ENCODE assay signal across 8 mouse cellular contexts in the genomic region with DNA sequence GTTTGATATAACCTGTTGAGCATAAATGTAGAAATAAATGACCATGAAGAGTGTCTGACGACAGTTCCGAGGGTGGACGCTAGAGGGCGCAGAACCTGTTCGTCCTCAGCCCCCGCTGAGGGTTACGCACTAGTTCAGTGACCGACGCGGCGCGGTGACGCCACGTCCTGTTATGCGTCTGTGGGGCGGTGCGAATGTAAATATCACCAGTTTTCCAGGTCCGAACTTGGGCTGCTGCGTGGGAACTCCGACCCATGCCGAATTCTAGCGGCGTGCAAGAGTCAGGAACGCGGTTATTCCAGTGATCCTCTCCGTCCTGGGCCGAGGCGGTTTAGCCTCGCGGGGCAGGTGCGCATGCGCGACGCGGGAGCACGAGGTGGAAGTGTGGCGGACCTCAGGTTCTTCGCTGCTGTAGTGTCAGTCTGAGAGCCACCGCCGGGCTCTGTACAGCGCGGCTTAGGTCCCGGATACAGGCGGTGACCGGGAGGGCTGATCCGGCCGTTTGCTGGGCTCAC. TPM values are rescaled to one million over a fixed set of nuclear protein-coding genes. Genes with fewer than 3 reads are reported as not detected.
A peak's percentile ranks its signal among the peaks of the same experiment; 100 is the strongest.
DNase-seq lines count a peak whose midpoint lies in the region; ATAC-seq and TF ChIP-seq lines count a peak whose summit lies in the region.

A gene (plus strand): TSS at position 203 of the 515 bp plus-strand sequence.

- under 1% methylated on average over 47 of the region's 47 CpGs for WGBS in bone marrow, adult 2 months
- under 1% methylated on average over 47 of the region's 47 CpGs for WGBS in embryonic facial prominence, embryonic 15.5 days
- under 1% methylated on average over 47 of the region's 47 CpGs for WGBS in heart, embryonic 10.5 days
- under 1% methylated on average over 47 of the region's 47 CpGs for WGBS in kidney, embryonic 15.5 days

- peaks cover 3% of the 10 kb centered on the region for H3K4me1 ChIP-seq in bone marrow, adult 2 months (ENCODE audit: control insufficient read depth, insufficient read depth, low read length)
- H3K4me1 ChIP-seq in embryonic facial prominence, embryonic 15.5 days: peaks cover 15% of the 10 kb centered on the region
- peaks cover 12% of the 10 kb centered on the region for H3K4me1 ChIP-seq in heart, embryonic 10.5 days
- peaks cover 16% of the 10 kb centered on the region for H3K4me1 ChIP-seq in kidney, embryonic 15.5 days

- H3K4me3 ChIP-seq in bone marrow, adult 2 months (replicated peaks; ENCODE audit: control insufficient read depth, low read depth, low read length): peak within 1 kb of the TSS; percentile 76
- H3K4me3 ChIP-seq in embryonic facial prominence, embryonic 15.5 days (replicated peaks): peak within 1 kb of the TSS; percentile 81
- peak within 1 kb of the TSS; percentile 83 for H3K4me3 ChIP-seq in heart, embryonic 10.5 days
- H3K4me3 ChIP-seq in kidney, embryonic 15.5 days (replicated peaks): peak within 1 kb of the TSS; percentile 82

- H3K27me3 ChIP-seq in embryonic facial prominence, embryonic 15.5 days: no peaks in the 10 kb centered on the region
- no peaks in the 10 kb centered on the region for H3K27me3 ChIP-seq in heart, embryonic 10.5 days (ENCODE audit: insufficient read depth, poor library complexity, severe bottlenecking)
- H3K27me3 ChIP-seq in kidney, embryonic 15.5 days: no peaks in the 10 kb centered on the region

- peak within 1 kb of the TSS; percentile 70 for H3K27ac ChIP-seq in bone marrow, adult 2 months (ENCODE audit: control insufficient read depth, insufficient read depth, low read depth, low read length, poor library complexity)
- H3K27ac ChIP-seq in embryonic facial prominence, embryonic 15.5 days (replicated peaks): peak within 1 kb of the TSS; percentile 99
- H3K27ac ChIP-seq in heart, embryonic 10.5 days: peak within 1 kb of the TSS; percentile 97
- H3K27ac ChIP-seq in kidney, embryonic 15.5 days: peak within 1 kb of the TSS; percentile 99

- TF ChIP-seq CTCF in bone marrow, adult 2 months (IDR thresholded peaks at IDR 0.05; ENCODE audit: control insufficient read depth, insufficient read depth, low read length): peak; percentile 99

- peaks cover 16% of the 10 kb centered on the region for H3K36me3 ChIP-seq in embryonic facial prominence, embryonic 15.5 days
- H3K36me3 ChIP-seq in heart, embryonic 10.5 days: peaks cover 18% of the 10 kb centered on the region
- peaks cover 18% of the 10 kb centered on the region for H3K36me3 ChIP-seq in kidney, embryonic 15.5 days

- peak within 1 kb of the TSS; percentile 69 for H3K4me2 ChIP-seq in embryonic facial prominence, embryonic 15.5 days (replicated peaks)
- peak within 1 kb of the TSS; percentile 81 for H3K4me2 ChIP-seq in kidney, embryonic 15.5 days

- peak within 1 kb of the TSS; percentile 82 for H3K9ac ChIP-seq in embryonic facial prominence, embryonic 15.5 days
- H3K9ac ChIP-seq in kidney, embryonic 15.5 days: peak within 1 kb of the TSS; percentile 74

- DNase-seq in 416B (ENCODE audit: low read depth): peak; percentile 96
- peak; percentile 97 for DNase-seq in heart, embryonic 10.5 days (ENCODE audit: low spot score)
- DNase-seq in liver: peak; percentile 94
- peak; percentile 92 to 98 for DNase-seq in spleen, postnatal 4 days (ENCODE audit: low spot score in 2 of 2)

- no peaks in the 10 kb centered on the region for H3K9me3 ChIP-seq in embryonic facial prominence, embryonic 15.5 days (replicated peaks)
- H3K9me3 ChIP-seq in heart, embryonic 10.5 days: no peaks in the 10 kb centered on the region
- no peaks in the 10 kb centered on the region for H3K9me3 ChIP-seq in kidney, embryonic 15.5 days (replicated peaks)

- peak; percentile 39; the same call in 1 of the 2 replicates for TF ChIP-seq POLR2A in bone marrow, adult 2 months (IDR thresholded peaks at IDR 0.05; ENCODE audit: borderline replicate concordance, control insufficient read depth, low read depth, low read length)

- peak; percentile 93 for ATAC-seq in embryonic facial prominence, embryonic 15.5 days (ENCODE audit: insufficient number of reproducible peaks, low FRiP score, low TSS enrichment, low read depth)
- peak; percentile 97 for ATAC-seq in kidney, embryonic 15.5 days (replicated peaks; ENCODE audit: low FRiP score)
- ATAC-seq in monocyte, adult 5-6 weeks (replicated peaks; ENCODE audit: insufficient number of reproducible peaks, low FRiP score, low TSS enrichment, poor library complexity, severe bottlenecking): peak; percentile 96

RNA-seq across cellular contexts. Expression of the gene that starts here (rescaled TPM):
- polyA plus RNA-seq in bone marrow, adult 2 months (2011; ENCODE audit: insufficient read depth, insufficient read length, low replicate concordance, missing spikeins): 10.6 and 20.7 TPM in 2 replicates
- polyA plus RNA-seq in embryonic facial prominence, embryonic 15.5 days (2015; fragmentation: Nextera tagmentation; extraction: Ambion mirVana): 45.2 and 51.9 TPM in 2 replicates
- 40.9 and 43.5 TPM in 2 replicates for polyA plus RNA-seq in heart, embryonic 10.5 days (2016; fragmentation: Nextera tagmentation; extraction: Ambion mirVana)
- 53.0 and 55.5 TPM in 2 replicates for polyA plus RNA-seq in kidney, embryonic 15.5 days (2015; fragmentation: Nextera tagmentation; extraction: Ambion mirVana)
- total RNA-seq in monocyte, adult 5-6 weeks (2017): 12.5 to 30.2 TPM (median 29.2 TPM) in 3 replicates

Comparison
In these comparisons a context has a peak if more than half of its experiments do, and no peak if none do; other contexts are left out.
1. Peak in every context shown above with its lines: DNase-seq, ATAC-seq, H3K4me3 ChIP-seq and H3K27ac ChIP-seq.